Mouse (Mus musculus): ENCODE results near the gene Naaladl2.

DNA sequence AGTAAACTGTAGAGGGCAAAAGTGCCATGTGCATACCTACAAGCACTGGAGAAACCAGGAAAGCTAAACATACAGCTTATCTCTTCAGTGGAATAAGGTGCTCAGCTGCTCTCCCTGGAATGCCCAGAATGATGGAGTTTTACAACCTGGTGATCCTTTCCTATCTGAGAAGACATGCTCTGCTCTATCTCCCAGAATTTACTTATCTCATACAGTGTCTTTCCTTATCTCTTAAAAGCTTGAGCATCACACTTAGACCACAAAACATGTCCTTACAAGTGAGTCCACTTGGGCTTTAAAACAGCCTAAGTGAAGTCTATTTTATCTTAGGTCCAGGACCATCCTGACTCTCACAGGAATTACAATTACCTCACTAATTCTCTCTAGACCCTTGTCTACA is 1095.8 kb downstream of the Naaladl2 start:
- TF ChIP-seq CTCF (IDR thresholded peaks at IDR 0.05), result no peak
- no peak for TF ChIP-seq EP300 (IDR thresholded peaks at IDR 0.05)
